Mouse (Mus musculus) cerebellum, adult 9-10 months (tissue): ENCODE data around the gene Tbx6.

Experiments
- DNase-seq: peaks from one replicate; pipeline ENCODE4 v3.0.0; 2022

The Tbx6 gene

GRCm38 (mm10) chr7:126780971-126781635 is at the start of gene Tbx6:
Tbx6 (plus strand) TSS chr7:126781483.
- peak; percentile 63 for DNase-seq

GRCm38 (mm10) chr7:126736122-126736521 is 45.2 kb upstream of the Tbx6 start:
- no peak for DNase-seq

- DNase-seq, result no peak
Measured at GRCm38 (mm10) chr7:126739551-126739950, 41.7 kb upstream of the Tbx6 start.

GRCm38 (mm10) chr7:126740132-126740735 is 41.0 kb upstream of the Tbx6 start:
- no peak for DNase-seq

GRCm38 (mm10) chr7:126740977-126741376 is 40.3 kb upstream of the Tbx6 start:
- no peak for DNase-seq

- DNase-seq, result no peak
Measured at GRCm38 (mm10) chr7:126741452-126741851, 39.8 kb upstream of the Tbx6 start.

GRCm38 (mm10) chr7:126741964-126742482 is 39.3 kb upstream of the Tbx6 start:
- no peak for DNase-seq

- DNase-seq, result no peak
Measured at GRCm38 (mm10) chr7:126746066-126746465, 35.2 kb upstream of the Tbx6 start.

GRCm38 (mm10) chr7:126746798-126747197 is 34.5 kb upstream of the Tbx6 start:
- DNase-seq, result no peak

GRCm38 (mm10) chr7:126748824-126749223 is 32.5 kb upstream of the Tbx6 start:
- no peak for DNase-seq

- DNase-seq, result no peak
Measured at GRCm38 (mm10) chr7:126749582-126750343, 31.5 kb upstream of the Tbx6 start.

- peak; percentile 88 for DNase-seq
Measured at GRCm38 (mm10) chr7:126754866-126755265, 26.4 kb upstream of the Tbx6 start.

GRCm38 (mm10) chr7:126758539-126758938 is 22.7 kb upstream of the Tbx6 start:
- no peak for DNase-seq

GRCm38 (mm10) chr7:126759050-126759671 is 22.1 kb upstream of the Tbx6 start, which contains the start of gene Mapk3:
Mapk3 (plus strand) TSS chr7:126759601.
- DNase-seq, result peak; percentile 93

GRCm38 (mm10) chr7:126759672-126760390 is 21.5 kb upstream of the Tbx6 start:
- DNase-seq, result peak; percentile 76

GRCm38 (mm10) chr7:126760391-126760802 is 20.9 kb upstream of the Tbx6 start:
- peak; percentile 85 for DNase-seq

GRCm38 (mm10) chr7:126760956-126761355 is 20.3 kb upstream of the Tbx6 start:
- no peak for DNase-seq

- DNase-seq, result no peak
Measured at GRCm38 (mm10) chr7:126761529-126762067, 19.7 kb upstream of the Tbx6 start.

GRCm38 (mm10) chr7:126762471-126763008 is 18.7 kb upstream of the Tbx6 start:
- peak; percentile 31 for DNase-seq

GRCm38 (mm10) chr7:126765540-126765939 is 15.7 kb upstream of the Tbx6 start:
- peak; percentile 22 for DNase-seq

- peak; percentile 11 for DNase-seq
Measured at GRCm38 (mm10) chr7:126766201-126766600, 15.1 kb upstream of the Tbx6 start, which contains the start of gene Gdpd3. Gdpd3 (plus strand) TSS chr7:126766334.

- no peak for DNase-seq
Measured at GRCm38 (mm10) chr7:126767001-126767400, 14.3 kb upstream of the Tbx6 start.
